Mouse (Mus musculus) intestine, postnatal 0 days (tissue): ENCODE measurements at regions not wholly inside any gene's neighbourhood (a gene's known extent, or its start where the extent isn't known, plus 50 kb on each side); places are given as distances from the start of the nearest gene placed in this dataset.

Source experiments
- ATAC-seq: fragments of 200-750 bp; cut with Nextera tagmentation; 2 replicates; pipeline ENCODE4 v1.8.0; 2017; ENCODE audit warnings: mild to moderate bottlenecking, moderate TSS enrichment, moderate library complexity
- H3K27ac ChIP-seq: fragments of 300-500 bp; sonication (generic); 2 replicates; pipeline ENCODE4 v1.5.1; 2014; ENCODE audit warnings: mild to moderate bottlenecking, low read depth, low read length, moderate library complexity
- H3K27me3 ChIP-seq: fragments of 300-500 bp; sonication (generic); replicated peaks from 2 replicates; pipeline ENCODE4 v1.6.1; 2014; ENCODE audit warnings: low read length, mixed read lengths; ENCODE audit not compliant: control insufficient read depth, insufficient read depth
- H3K36me3 ChIP-seq: fragments of 300-500 bp; sonication (generic); 2 replicates; pipeline ENCODE4 v1.6.1; 2014; ENCODE audit warnings: mild to moderate bottlenecking, moderate library complexity; ENCODE audit not compliant: control insufficient read depth, insufficient read depth
- H3K4me1 ChIP-seq: fragments of 300-500 bp; sonication (generic); replicated peaks from 2 replicates; pipeline ENCODE4 v1.6.1; 2014; ENCODE audit warnings: antibody characterized with exemption, low read length, mixed read lengths; ENCODE audit not compliant: control insufficient read depth, insufficient read depth
- H3K4me2 ChIP-seq: fragments of 300-500 bp; sonication (generic); replicated peaks from 2 replicates; pipeline ENCODE4 v1.6.1; 2014; ENCODE audit warnings: low read depth, mild to moderate bottlenecking, moderate library complexity
- H3K4me3 ChIP-seq: fragments of 300-500 bp; sonication (generic); 2 replicates; pipeline ENCODE4 v1.5.1; 2014; ENCODE audit warnings: low read depth, low read length
- H3K9ac ChIP-seq: fragments of 300-500 bp; sonication (generic); 2 replicates; pipeline ENCODE4 v1.6.1; 2014; ENCODE audit warnings: mild to moderate bottlenecking, low read depth, low read length
- H3K9me3 ChIP-seq: fragments of 300-500 bp; sonication (generic); 2 replicates; pipeline ENCODE4 v1.6.1; 2016; ENCODE audit warnings: mixed run types; ENCODE audit not compliant: control insufficient read depth
- CTCF ChIP-seq: sonication (generic); IDR thresholded peaks from 2 replicates; pipeline ENCODE4 v1.5.1; 2016; ENCODE audit warnings: low read depth, mild to moderate bottlenecking, control low read depth, antibody characterized with exemption, moderate library complexity
- WGBS: fragments of 180-500 bp; shearing (Covaris S2); extraction: QIAGEN DNeasy Blood & Tissue Kit; methylation state at CpG from one replicate; pipeline ENCODE4 v1.1.7; 2014; 5-methylcytosine and 5-hydroxymethylcytosine counted together

DNA sequence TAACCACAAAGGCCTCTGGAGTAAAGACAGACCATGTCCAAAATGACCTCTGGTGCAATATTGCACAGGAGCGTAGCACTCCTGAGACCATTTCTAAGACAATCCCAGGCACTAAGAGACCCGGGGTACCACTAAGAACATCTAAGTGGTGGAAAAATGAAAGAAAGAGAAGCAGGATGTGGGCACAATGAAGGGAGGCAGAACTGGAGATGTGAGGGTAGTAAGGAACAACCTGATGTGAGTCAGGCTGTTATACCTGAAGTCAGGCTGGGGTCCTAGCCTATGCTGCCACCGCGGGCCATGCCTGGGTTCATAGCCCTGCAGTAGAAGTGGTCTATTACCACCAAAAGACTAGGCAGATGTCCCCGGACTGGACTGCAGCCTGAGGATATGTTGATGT, 1051.4 kb downstream of the Gsdmc2 start:
- H3K36me3 ChIP-seq, result no peaks in the 10 kb centered on the region
- H3K4me3 ChIP-seq, result no peak overlapping the region
- H3K27me3 ChIP-seq, result no peaks in the 10 kb centered on the region
- no peak overlapping the region for H3K27ac ChIP-seq
- no peak for TF ChIP-seq CTCF
- H3K4me2 ChIP-seq, result no peak overlapping the region
- H3K4me1 ChIP-seq, result no peaks in the 10 kb centered on the region
- H3K9ac ChIP-seq, result no peak overlapping the region
- 95% methylated on average over 5 of the region's 5 CpGs for WGBS
- no peak for ATAC-seq
- no peaks in the 10 kb centered on the region for H3K9me3 ChIP-seq

DNA sequence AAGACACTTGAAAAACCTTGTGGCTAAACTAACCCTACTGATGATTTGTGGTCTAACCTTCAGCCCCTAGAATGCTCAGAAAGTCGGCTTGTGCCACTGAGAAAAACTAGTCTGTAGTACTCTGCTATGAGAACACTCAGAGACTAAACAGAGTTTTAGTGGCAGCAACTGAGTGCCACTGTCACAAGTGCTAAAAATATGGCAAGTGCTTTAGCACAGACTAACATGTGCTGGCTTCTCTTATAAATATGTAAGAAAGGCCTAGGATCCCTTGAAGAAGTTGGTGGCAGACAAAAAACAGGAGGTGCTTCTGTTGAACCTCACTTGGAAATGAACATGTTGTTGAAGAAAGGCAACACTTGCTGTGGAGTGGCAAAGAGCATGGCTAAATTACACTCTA, 1052.9 kb downstream of the Gsdmc2 start:
- Histone ChIP-seq H3K9ac (no peak overlapping the region), H3K4me1 (no peaks in the 10 kb centered on the region), H3K27me3 (no peaks in the 10 kb centered on the region), H3K4me2 (no peak overlapping the region), H3K9me3 (no peaks in the 10 kb centered on the region), H3K36me3 (no peaks in the 10 kb centered on the region), H3K4me3 (no peak overlapping the region), H3K27ac (no peak overlapping the region)
- ATAC-seq, result no peak
- no peak for TF ChIP-seq CTCF
- 63% methylated on average over 1 of the region's 1 CpGs for WGBS

DNA sequence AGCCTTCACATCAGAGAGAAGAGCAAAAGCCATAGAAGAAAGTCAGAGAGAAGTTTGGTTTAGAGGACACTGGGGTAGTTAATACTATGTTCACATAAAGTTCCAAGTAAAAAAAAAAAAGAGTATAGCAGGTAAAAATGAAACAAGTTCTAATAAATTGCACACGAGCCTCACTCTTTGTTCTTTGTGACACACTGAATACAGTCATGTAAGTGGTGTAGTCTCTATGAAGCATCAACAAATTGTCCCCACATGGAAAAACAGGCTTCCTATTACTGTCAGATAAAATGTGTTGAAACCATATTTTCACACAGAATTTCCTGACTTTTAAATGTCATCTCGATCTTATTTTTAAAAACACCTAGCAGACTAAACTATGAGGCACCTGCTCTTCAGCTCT, 1057.2 kb downstream of the Gsdmc2 start:
- no peak overlapping the region for H3K9ac ChIP-seq

DNA sequence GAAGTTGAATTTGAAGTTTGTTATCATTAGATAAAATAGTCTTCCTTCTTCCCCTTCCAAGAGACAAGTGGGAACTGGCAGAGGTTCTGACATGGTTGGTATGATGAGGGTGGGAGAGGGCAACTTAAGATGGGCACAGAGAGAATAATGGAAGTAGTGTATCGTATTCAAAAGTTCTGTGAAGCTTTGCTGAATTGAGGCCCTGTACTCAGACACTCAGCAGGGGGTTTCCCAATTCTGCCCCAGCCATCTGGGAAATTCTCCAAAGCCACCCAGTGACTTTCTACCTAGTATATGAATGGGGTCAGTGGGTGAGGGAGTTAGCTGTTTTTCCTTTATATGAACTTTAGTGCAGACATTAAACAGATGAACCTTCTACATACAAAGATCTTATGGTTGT, 1058.7 kb downstream of the Gsdmc2 start:
- no peak overlapping the region for H3K27ac ChIP-seq
- no peak for TF ChIP-seq CTCF
- H3K4me1 ChIP-seq, result no peaks in the 10 kb centered on the region
- H3K27me3 ChIP-seq, result no peaks in the 10 kb centered on the region
- WGBS, result 85% methylated on average over 1 of the region's 1 CpGs
- no peak overlapping the region for H3K9ac ChIP-seq
- no peak for ATAC-seq
- no peaks in the 10 kb centered on the region for H3K9me3 ChIP-seq
- H3K36me3 ChIP-seq, result no peaks in the 10 kb centered on the region
- no peak overlapping the region for H3K4me3 ChIP-seq
- no peak overlapping the region for H3K4me2 ChIP-seq

More for the DNA sequence above, 1057.2 kb downstream of the Gsdmc2 start:
- TF ChIP-seq CTCF, result no peak
- H3K4me2 ChIP-seq, result no peak overlapping the region
- no peaks in the 10 kb centered on the region for H3K9me3 ChIP-seq
- H3K27ac ChIP-seq, result no peak overlapping the region
- ATAC-seq, result no peak
- H3K4me1 ChIP-seq, result no peaks in the 10 kb centered on the region
- H3K27me3 ChIP-seq, result no peaks in the 10 kb centered on the region
- H3K36me3 ChIP-seq, result no peaks in the 10 kb centered on the region
- 90% methylated on average over 2 of the region's 2 CpGs for WGBS
- H3K4me3 ChIP-seq, result no peak overlapping the region

GRCm38 (mm10) chr15:62784456-62785139, 1060.4 kb downstream of the Gsdmc2 start:
- H3K4me1 ChIP-seq, result no peaks in the 10 kb centered on the region
- no peak overlapping the region for H3K27ac ChIP-seq
- H3K27me3 ChIP-seq, result no peaks in the 10 kb centered on the region
- 93% methylated on average over 1 of the region's 1 CpGs for WGBS
- no peaks in the 10 kb centered on the region for H3K9me3 ChIP-seq
- no peak overlapping the region for H3K4me2 ChIP-seq
- no peaks in the 10 kb centered on the region for H3K36me3 ChIP-seq
- H3K9ac ChIP-seq, result no peak overlapping the region
- TF ChIP-seq CTCF, result no peak
- ATAC-seq, result no peak
- no peak overlapping the region for H3K4me3 ChIP-seq

GRCm38 (mm10) chr15:62778899-62779298, 1066.1 kb downstream of the Gsdmc2 start:
- H3K4me2 ChIP-seq, result no peak overlapping the region
- no peaks in the 10 kb centered on the region for H3K9me3 ChIP-seq
- ATAC-seq, result no peak
- no peak overlapping the region for H3K4me3 ChIP-seq
- no peak overlapping the region for H3K27ac ChIP-seq
- 80% methylated on average over 5 of the region's 5 CpGs for WGBS
- H3K27me3 ChIP-seq, result no peaks in the 10 kb centered on the region
- TF ChIP-seq CTCF, result no peak
- H3K9ac ChIP-seq, result no peak overlapping the region
- H3K36me3 ChIP-seq, result no peaks in the 10 kb centered on the region
- no peaks in the 10 kb centered on the region for H3K4me1 ChIP-seq

GRCm38 (mm10) chr15:62752686-62753085, 1092.3 kb downstream of the Gsdmc2 start:
- Histone ChIP-seq H3K4me1 (no peaks in the 10 kb centered on the region), H3K4me3 (no peak overlapping the region), H3K9me3 (no peaks in the 10 kb centered on the region), H3K27me3 (no peaks in the 10 kb centered on the region), H3K9ac (no peak overlapping the region), H3K27ac (no peak overlapping the region), H3K4me2 (no peak overlapping the region), H3K36me3 (no peaks in the 10 kb centered on the region)
- 92% methylated on average over 2 of the region's 2 CpGs for WGBS
- no peak for ATAC-seq
- TF ChIP-seq CTCF, result no peak
